Mouse (Mus musculus) heart, postnatal 0 days (tissue): ENCODE results near the gene Slc17a5. TPM values are rescaled to one million over a fixed set of nuclear protein-coding genes. Genes with fewer than 3 reads are reported as not detected.

Experiments used
- ATAC-seq: fragments of 200-750 bp; cut with Nextera tagmentation; 2 replicates; pipeline ENCODE4 v1.8.0; 2017; ENCODE audit warnings: low read depth, moderate number of reproducible peaks, moderate library complexity; ENCODE audit not compliant: insufficient read depth
- DNase-seq: peaks from one replicate; pipeline ENCODE4 v3.0.0-alpha.2; 2016; ENCODE audit warnings: low spot score
- H3K27ac ChIP-seq: fragments of 300-500 bp; sonication (generic); 2 replicates; pipeline ENCODE4 v1.5.1; 2014; ENCODE audit warnings: low read depth, mild to moderate bottlenecking
- H3K27me3 ChIP-seq: fragments of 300-500 bp; sonication (generic); 2 replicates; pipeline ENCODE4 v1.6.1; 2014; ENCODE audit warnings: low read length, mixed read lengths; ENCODE audit not compliant: control insufficient read depth, insufficient read depth
- H3K36me3 ChIP-seq: fragments of 300-500 bp; sonication (generic); replicated peaks from 2 replicates; pipeline ENCODE4 v1.6.1; 2014; ENCODE audit warnings: low read length, mixed read lengths; ENCODE audit not compliant: control insufficient read depth, insufficient read depth
- H3K4me1 ChIP-seq: fragments of 300-500 bp; sonication (generic); 2 replicates; pipeline ENCODE4 v1.6.1; 2014; ENCODE audit warnings: antibody characterized with exemption; ENCODE audit not compliant: control insufficient read depth, insufficient read depth
- H3K4me2 ChIP-seq: fragments of 300-500 bp; sonication (generic); 2 replicates; pipeline ENCODE4 v1.6.1; 2014; ENCODE audit warnings: low read depth, mild to moderate bottlenecking, low read length, moderate library complexity
- H3K4me3 ChIP-seq: fragments of 300-500 bp; sonication (generic); 2 replicates; pipeline ENCODE4 v1.5.1; 2014; ENCODE audit warnings: low read depth, low read length
- H3K9ac ChIP-seq: fragments of 300-500 bp; sonication (generic); replicated peaks from 2 replicates; pipeline ENCODE4 v1.6.1; 2014; ENCODE audit warnings: low read depth, low read length, mixed read lengths
- H3K9me3 ChIP-seq: fragments of 300-500 bp; sonication (generic); replicated peaks from 2 replicates; pipeline ENCODE4 v1.6.1; 2016; ENCODE audit warnings: low read length; ENCODE audit not compliant: control insufficient read depth
- CTCF ChIP-seq: IDR thresholded peaks from 2 replicates; pipeline ENCODE4 v1.5.1; 2016; ENCODE audit warnings: antibody characterized with exemption, control low read depth, low read depth
- EP300 ChIP-seq: IDR thresholded peaks from 2 replicates; pipeline ENCODE4 v1.6.1; 2016; ENCODE audit warnings: antibody characterized with exemption, low read depth
- WGBS: fragments of 180-500 bp; shearing (Covaris S2); extraction: QIAGEN DNeasy Blood & Tissue Kit; methylation state at CpG from one replicate; pipeline ENCODE4 v1.1.7; 2014; 5-methylcytosine and 5-hydroxymethylcytosine counted together
- polyA plus RNA-seq: library from polyadenylated mRNA; unstranded; fragments of >200 nt; fragmentation: Nextera tagmentation; extraction: Ambion mirVana; gene quantifications from 2 replicates; pipeline ENCODE4 v1.2.1, GENCODE M21; 2015
- total RNA-seq: library from RNA; depleted of rRNA; stranded (reverse); fragments of >200 nt; gene quantifications from 2 replicates; pipeline ENCODE4 v1.2.3, GENCODE M21; 2014; ENCODE audit warnings: low replicate concordance

Gene Slc17a5
- total and polyA plus RNA-seq, 2 experiments from 2014 or later = 6.3 to 8.0 TPM

DNA sequence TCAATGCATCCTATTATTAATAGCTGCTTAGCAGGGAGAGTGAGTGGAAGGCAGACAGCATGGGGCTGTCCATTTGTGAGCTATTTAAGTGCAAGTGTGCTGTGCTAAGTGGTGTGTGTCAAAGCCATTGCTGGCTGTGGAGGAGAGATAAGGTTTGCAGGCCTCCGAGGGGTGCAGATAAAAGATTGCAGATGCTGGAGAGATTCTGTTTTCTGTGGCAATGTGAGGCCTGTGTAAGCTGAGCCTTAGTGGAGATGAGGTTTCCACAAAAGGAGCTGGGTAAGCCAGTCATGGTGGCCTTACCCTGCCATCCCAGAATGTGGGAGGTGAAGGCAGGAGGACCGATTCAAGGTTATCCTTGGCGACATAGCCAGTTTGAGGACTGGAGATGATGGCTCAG, 71.7 kb downstream of the Slc17a5 start:
- Histone ChIP-seq H3K9ac (no peak overlapping the region), H3K4me2 (no peak overlapping the region), H3K9me3 (no peaks in the 10 kb centered on the region), H3K4me1 (peaks cover 31% of the 10 kb centered on the region), H3K27me3 (no peaks in the 10 kb centered on the region), H3K36me3 (no peaks in the 10 kb centered on the region), H3K4me3 (no peak overlapping the region), H3K27ac (no peak overlapping the region)
- WGBS = 23% methylated on average over 3 of the region's 3 CpGs
- TF ChIP-seq EP300 (no peak), CTCF (no peak)
- no peak for DNase-seq
- ATAC-seq = no peak

DNA sequence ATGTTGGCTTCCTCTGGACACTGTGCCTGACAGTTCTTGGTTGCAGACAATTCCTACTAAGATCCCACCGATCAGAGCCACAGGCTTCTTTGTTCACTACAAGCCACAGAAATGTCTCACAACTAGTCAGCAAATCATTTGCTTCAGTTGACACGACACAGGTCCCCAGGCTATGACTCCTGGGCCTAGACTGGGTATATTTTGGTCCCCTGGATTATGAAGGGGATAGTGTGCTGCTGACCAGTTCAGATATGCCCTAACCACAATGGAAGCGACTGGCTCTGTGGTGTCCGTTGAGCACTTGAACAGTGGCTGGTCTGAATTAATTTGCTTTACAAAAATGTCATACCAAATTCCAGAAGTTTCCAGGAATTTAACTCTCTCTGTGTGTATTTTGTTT, 73.2 kb downstream of the Slc17a5 start:
- H3K9me3 ChIP-seq = no peaks in the 10 kb centered on the region
- DNase-seq (no peak), ATAC-seq (no peak)
- no peak overlapping the region for H3K4me3 ChIP-seq
- no peak overlapping the region for H3K4me2 ChIP-seq
- no peak overlapping the region for H3K9ac ChIP-seq
- 65% methylated on average over 4 of the region's 4 CpGs for WGBS
- H3K4me1 ChIP-seq = peaks cover 18% of the 10 kb centered on the region
- no peaks in the 10 kb centered on the region for H3K27me3 ChIP-seq
- TF ChIP-seq CTCF (no peak), EP300 (no peak)
- peak overlapping the region; percentile 98 for H3K27ac ChIP-seq
- no peaks in the 10 kb centered on the region for H3K36me3 ChIP-seq

DNA sequence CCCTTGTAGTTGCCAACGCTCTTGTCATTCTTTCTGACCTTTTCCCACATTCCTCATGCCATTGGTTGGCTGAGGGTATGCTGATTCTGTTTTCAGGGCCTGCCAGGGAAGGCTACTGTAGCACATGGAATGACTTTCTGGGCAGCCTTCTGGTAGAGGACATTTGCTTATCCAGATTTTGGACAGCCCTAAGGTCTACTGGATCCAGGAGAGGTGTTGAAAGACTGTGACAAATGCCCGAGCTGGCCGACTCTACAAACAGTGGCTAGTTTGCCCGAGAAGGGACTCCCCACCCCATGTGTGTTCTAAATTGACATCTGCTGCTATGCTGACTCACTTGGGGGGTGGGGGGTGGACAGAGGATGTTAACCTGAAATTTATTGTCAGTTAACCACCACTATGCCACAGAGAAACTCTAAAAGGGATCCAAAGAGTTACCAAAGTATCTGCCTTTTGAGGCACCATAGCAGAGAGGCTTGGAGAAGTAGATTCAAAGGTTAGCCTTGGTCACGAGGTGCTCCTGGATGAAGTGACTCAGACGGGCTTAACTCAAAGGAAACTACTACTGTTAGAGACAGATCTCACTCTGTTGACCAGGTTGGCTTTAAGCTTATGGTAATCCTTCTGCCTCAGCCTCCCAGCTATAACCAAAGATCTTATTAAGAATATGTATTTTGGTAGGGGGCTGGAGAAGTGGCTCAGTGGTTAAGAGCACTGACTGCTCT, 73.9 kb downstream of the Slc17a5 start:
- no peaks in the 10 kb centered on the region for H3K9me3 ChIP-seq
- DNase-seq (peak; percentile 93), ATAC-seq (peak; percentile 94)
- WGBS = 33% methylated on average over 6 of the region's 6 CpGs
- TF ChIP-seq CTCF (no peak), EP300 (peak; percentile 94; the same call in 1 of the 2 replicates)
- no peaks in the 10 kb centered on the region for H3K36me3 ChIP-seq
- no peaks in the 10 kb centered on the region for H3K27me3 ChIP-seq
- H3K9ac ChIP-seq = no peak overlapping the region
- peak overlapping the region; percentile 98 for H3K27ac ChIP-seq
- H3K4me2 ChIP-seq = no peak overlapping the region
- H3K4me3 ChIP-seq = no peak overlapping the region
- peaks cover 18% of the 10 kb centered on the region for H3K4me1 ChIP-seq

DNA sequence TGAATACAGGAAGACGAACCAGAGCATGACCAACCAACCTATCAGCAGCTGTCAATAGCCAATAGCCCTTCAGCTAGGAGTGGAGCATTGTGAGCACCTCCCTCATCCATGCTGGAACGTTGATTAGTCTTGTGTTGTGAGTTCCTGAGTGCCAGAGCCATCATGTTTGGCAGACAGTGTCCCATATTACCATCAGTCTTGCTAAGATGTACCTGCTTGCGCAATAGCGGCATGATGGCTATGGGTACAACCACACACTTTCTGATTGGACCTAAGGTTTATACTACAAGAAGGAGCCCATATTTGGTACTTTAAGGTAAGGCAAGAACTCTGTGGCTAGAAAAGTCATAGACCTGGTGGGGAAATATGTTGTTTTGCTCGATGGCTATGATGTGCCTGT, 76.1 kb downstream of the Slc17a5 start:
- H3K27ac ChIP-seq = peak overlapping the region; percentile 98
- no peak overlapping the region for H3K4me3 ChIP-seq
- no peak overlapping the region for H3K4me2 ChIP-seq
- no peaks in the 10 kb centered on the region for H3K36me3 ChIP-seq
- no peak for TF ChIP-seq EP300
- no peak for TF ChIP-seq CTCF
- peaks cover 18% of the 10 kb centered on the region for H3K4me1 ChIP-seq
- no peak overlapping the region for H3K9ac ChIP-seq
- WGBS = 93% methylated on average over 5 of the region's 5 CpGs
- no peak for ATAC-seq
- H3K9me3 ChIP-seq = no peaks in the 10 kb centered on the region
- no peaks in the 10 kb centered on the region for H3K27me3 ChIP-seq
- DNase-seq = no peak

DNA sequence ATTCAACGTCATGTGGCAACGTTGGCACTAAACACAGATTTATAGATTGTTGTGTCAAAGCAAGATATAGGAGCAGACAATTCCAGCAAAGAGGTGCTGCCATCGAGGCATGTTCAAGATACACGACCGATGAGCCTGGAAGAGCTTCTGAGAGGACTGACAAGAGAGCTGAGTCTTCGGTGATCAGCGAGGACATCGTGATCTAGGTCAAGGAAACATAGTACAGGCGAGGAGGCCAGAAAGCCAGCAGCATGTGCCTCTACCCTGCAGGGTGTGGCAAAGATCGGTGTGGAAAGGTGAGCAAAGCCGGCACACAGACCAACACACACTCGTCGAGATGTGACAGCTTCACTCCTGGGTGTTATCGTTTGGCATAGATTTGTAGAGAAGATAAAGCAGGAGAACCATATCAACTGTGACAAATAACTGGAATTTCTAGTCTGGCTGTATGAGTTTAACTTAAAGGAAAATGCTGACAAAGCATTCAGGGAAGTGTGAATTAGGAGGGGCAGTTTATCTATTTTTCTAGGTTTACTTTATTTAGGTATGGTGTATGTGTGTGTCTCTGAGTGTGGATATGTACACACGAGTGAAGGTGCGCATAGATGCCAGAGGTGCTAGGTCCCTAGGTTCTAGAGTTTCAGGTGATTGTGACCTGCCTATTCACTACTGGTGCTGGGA, 79.6 kb downstream of the Slc17a5 start:
- Histone ChIP-seq H3K9ac (no peak overlapping the region), H3K27ac (no peak overlapping the region), H3K4me3 (no peak overlapping the region), H3K4me1 (peaks cover 5% of the 10 kb centered on the region), H3K4me2 (no peak overlapping the region), H3K9me3 (no peaks in the 10 kb centered on the region), H3K36me3 (no peaks in the 10 kb centered on the region), H3K27me3 (no peaks in the 10 kb centered on the region)
- WGBS = 71% methylated on average over 16 of the region's 16 CpGs
- TF ChIP-seq CTCF (no peak), EP300 (no peak)
- DNase-seq (no peak), ATAC-seq (no peak)
